Mouse (Mus musculus) liver, embryonic 12.5 days (tissue): ENCODE measurements around the gene Sass6. TPM values are rescaled to one million over a fixed set of nuclear protein-coding genes. Genes with fewer than 3 reads are reported as not detected.
"Not testable (repeated sequence)": the region's sequence is repeated elsewhere in the genome, so short reads cannot be mapped to it uniquely, and the experiment has no call there.

ENCODE experiments used
- ATAC-seq: fragments of 200-750 bp; cut with Nextera tagmentation; 2 replicates; pipeline ENCODE4 v1.8.0; 2017; ENCODE audit warnings: moderate number of reproducible peaks, mild to moderate bottlenecking, moderate library complexity
- H3K27ac ChIP-seq: fragments of 300-500 bp; sonication (generic); 2 replicates; pipeline ENCODE4 v1.5.1; 2016; ENCODE audit warnings: mild to moderate bottlenecking
- H3K27me3 ChIP-seq: fragments of 300-500 bp; sonication (generic); replicated peaks from 2 replicates; pipeline ENCODE4 v1.6.1; 2016; ENCODE audit warnings: mild to moderate bottlenecking, moderate library complexity
- H3K36me3 ChIP-seq: fragments of 300-500 bp; sonication (generic); 2 replicates; pipeline ENCODE4 v1.6.1; 2016; ENCODE audit warnings: mild to moderate bottlenecking, moderate library complexity
- H3K4me1 ChIP-seq: fragments of 300-500 bp; sonication (generic); 2 replicates; pipeline ENCODE4 v1.6.1; 2016
- H3K4me2 ChIP-seq: fragments of 300-500 bp; sonication (generic); 2 replicates; pipeline ENCODE4 v1.6.1; 2016; ENCODE audit warnings: mild to moderate bottlenecking, moderate library complexity
- H3K4me3 ChIP-seq: fragments of 300-500 bp; sonication (generic); 2 replicates; pipeline ENCODE4 v1.5.1; 2016; ENCODE audit warnings: mild to moderate bottlenecking, moderate library complexity
- H3K9ac ChIP-seq: fragments of 300-500 bp; sonication (generic); 2 replicates; pipeline ENCODE4 v1.6.1; 2016; ENCODE audit warnings: mild to moderate bottlenecking, moderate library complexity
- H3K9me3 ChIP-seq: fragments of 300-500 bp; sonication (generic); replicated peaks from 2 replicates; pipeline ENCODE4 v1.6.1; 2016; ENCODE audit warnings: mild to moderate bottlenecking, moderate library complexity
- WGBS: fragments of 180-500 bp; shearing (Covaris S2); methylation state at CpG from one replicate; pipeline ENCODE4 v1.1.7; 2016; ENCODE audit not compliant: insufficient replicate concordance; 5-methylcytosine and 5-hydroxymethylcytosine counted together
- polyA plus RNA-seq: library from polyadenylated mRNA; unstranded; fragments of >200 nt; fragmentation: Nextera tagmentation; extraction: Ambion mirVana; gene quantifications from 2 replicates; pipeline ENCODE4 v1.2.1, GENCODE M21; 2016

Sass6 gene
- polyA plus RNA-seq, 1 experiment from 2014 or later: 26.3 TPM

DNA sequence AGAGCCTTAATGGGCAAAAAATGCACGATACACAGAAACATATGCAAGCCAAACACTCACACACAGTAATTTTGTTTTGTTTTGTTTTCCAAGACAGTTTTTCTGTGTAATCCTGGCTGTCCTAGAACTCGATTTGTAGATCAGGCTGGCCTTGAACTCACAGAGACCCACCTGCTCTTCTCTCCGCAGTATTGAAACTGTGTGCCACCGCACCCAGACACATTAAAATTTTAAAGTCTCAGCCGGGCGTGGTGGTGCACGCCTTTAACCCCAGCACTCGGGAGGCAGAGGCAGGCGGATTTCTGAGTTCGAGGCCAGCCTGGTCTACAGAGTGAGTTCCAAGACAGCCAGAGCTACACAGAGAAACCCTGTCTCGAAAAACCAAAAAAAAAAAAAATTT is 59.3 kb downstream of the Sass6 start:
- H3K4me1 ChIP-seq: peaks cover 71% of the 10 kb centered on the region
- not testable (repeated sequence) for H3K9ac ChIP-seq, H3K9me3 ChIP-seq

DNA sequence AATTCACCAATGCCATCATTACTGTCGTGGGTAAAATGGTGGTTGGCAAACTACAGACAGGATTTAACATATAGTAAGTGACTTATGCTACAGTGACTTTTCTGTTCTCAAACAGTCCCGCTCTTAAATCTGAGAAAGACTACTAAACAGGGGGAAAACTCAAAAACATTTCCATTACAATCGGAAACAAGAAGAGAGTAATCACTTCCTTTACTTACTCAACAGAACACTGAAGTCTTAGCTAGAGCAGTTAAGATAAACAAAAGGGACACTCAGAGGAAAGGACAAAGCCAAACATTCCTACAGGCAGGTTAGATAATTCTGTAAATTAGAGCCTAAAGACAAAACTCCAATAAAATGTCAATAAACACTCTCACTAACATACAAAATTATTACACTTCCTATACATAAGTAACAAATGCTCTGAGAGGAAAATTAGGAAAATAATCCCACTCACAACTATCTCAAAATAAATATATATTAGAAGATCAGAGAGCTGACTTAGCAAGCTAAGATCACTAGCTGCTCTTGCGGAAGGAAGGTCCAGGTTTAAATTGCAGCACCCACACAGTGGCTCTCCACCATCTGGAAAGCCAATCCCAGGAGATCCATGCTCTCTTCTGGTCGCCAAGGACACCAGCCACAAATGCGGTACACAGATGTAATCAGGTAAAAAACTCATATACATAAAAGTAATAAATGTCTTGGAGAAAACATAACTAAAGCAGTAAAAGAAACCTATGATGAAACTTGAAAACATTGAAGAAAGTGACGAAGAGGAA is 61.6 kb downstream of the Sass6 start:
- 64% methylated on average over 7 of the region's 7 CpGs for WGBS
- ATAC-seq: no peak

More for the DNA sequence above, 59.3 kb downstream of the Sass6 start:
- H3K4me3 ChIP-seq, ATAC-seq, H3K27me3 ChIP-seq, H3K4me2 ChIP-seq, H3K27ac ChIP-seq: not testable (repeated sequence)
- peaks cover 14% of the 10 kb centered on the region for H3K36me3 ChIP-seq
- 78% methylated on average over 11 of the region's 11 CpGs for WGBS

DNA sequence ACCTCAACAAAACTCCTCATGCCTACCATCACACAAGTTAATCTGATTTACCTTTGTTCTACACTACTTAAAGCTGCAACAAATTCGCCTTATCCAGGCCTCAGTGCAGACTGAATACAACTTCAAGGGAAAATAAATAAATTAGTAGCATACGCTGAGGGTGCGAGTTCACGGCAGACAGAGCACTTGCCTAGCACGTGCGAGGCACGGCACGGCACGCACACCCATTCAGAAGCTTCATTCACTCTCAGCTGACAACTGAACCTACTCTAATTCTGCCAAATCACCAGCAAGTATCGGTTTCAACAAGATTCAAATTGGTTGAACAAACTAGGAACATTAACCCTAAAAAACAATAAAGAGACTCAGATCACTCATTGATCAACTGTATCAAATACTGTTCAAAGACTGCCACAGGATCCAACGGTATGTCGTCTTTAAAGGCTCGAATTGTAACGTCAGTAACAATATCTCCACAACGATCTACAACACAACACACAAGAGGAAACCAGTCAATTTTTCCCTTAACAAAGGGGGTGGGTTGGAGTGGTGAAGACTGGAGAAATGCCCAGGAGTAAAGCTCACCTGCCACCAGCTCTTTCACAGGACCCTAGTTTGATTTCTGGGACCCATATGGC is 64.3 kb downstream of the Sass6 start:
- peak overlapping the region; percentile 84 for H3K4me2 ChIP-seq
- no peaks in the 10 kb centered on the region for H3K9me3 ChIP-seq
- H3K36me3 ChIP-seq: no peaks in the 10 kb centered on the region
- 69% methylated on average over 15 of the region's 15 CpGs for WGBS
- H3K4me1 ChIP-seq: peaks cover 73% of the 10 kb centered on the region
- H3K4me3 ChIP-seq: no peak overlapping the region
- no peak for ATAC-seq
- no peaks in the 10 kb centered on the region for H3K27me3 ChIP-seq
- no peak overlapping the region for H3K27ac ChIP-seq
- 0 out of 2 replicates have a peak overlapping the region, but pooled peaks have one; percentile 5 for H3K9ac ChIP-seq

More for the DNA sequence above, 61.6 kb downstream of the Sass6 start:
- Histone ChIP-seq H3K27me3 (no peaks in the 10 kb centered on the region), H3K36me3 (no peaks in the 10 kb centered on the region), H3K27ac (no peak overlapping the region), H3K4me1 (peaks cover 79% of the 10 kb centered on the region), H3K9ac (no peak overlapping the region), H3K4me2 (no peak overlapping the region), H3K9me3 (no peaks in the 10 kb centered on the region), H3K4me3 (no peak overlapping the region)

DNA sequence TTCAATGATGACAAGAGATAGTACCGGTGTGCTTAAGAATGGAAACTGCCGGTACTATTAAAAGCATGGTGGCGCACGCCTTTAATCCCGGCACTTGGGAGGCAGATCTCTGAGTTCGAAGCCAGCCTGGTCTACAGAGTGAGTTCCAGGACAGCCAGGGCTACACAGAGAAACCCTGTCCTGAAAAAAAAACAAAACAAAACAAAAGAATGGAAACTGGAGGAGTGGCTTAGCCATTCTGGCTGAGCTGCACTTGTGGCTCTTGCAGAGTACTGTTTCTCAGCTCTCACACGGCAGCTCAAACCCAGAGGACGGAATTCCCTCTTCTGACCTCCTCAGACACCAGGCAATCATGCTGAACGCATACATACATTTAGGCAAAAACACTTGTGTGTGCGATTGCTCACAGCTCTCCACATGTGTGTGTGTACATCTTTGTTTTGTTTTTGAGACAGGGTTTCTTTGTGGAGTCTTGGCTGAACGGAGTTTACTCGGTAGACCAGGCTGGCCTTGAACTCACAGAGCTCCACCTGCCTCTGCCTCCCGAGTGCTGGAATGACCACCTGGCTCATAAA is 65.2 kb downstream of the Sass6 start:
- Histone ChIP-seq H3K4me3 (0 out of 2 replicates have a peak overlapping the region, but pooled peaks have one; percentile 99), H3K27me3 (no peaks in the 10 kb centered on the region), H3K9ac (no peak overlapping the region), H3K27ac (no peak overlapping the region), H3K9me3 (no peaks in the 10 kb centered on the region), H3K4me1 (peaks cover 68% of the 10 kb centered on the region), H3K4me2 (peak overlapping the region; percentile 84), H3K36me3 (no peaks in the 10 kb centered on the region)
- ATAC-seq: no peak
- 69% methylated on average over 13 of the region's 13 CpGs for WGBS

DNA sequence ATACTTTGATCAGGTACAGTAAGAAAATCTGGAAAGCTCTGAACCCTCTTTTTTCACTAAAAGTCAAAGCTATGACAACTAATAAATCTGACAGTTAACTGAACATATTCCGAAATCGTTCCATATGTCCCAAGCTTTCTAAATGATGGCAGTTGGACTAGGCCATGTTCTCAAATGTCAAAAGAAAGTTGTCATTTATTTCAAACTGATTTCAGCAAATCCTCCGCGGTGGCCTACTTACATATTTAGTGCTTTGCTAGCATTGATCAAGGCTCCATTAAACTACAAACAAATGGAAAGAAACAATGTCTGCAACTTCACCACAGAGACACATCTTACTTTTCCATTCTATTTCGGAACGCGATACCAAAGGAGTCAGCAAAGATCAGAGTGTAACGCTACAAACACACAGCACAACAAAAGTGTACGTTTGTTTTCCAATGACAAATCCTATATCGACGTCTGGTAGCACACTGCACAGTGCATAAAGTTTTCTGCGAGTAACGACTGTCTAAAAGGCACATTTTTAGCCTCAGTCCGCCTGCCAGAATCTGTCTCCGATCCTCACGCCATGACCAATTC is 66.6 kb downstream of the Sass6 start:
- peak overlapping the region; percentile 98 for H3K9ac ChIP-seq
- H3K4me1 ChIP-seq: peaks cover 59% of the 10 kb centered on the region
- H3K36me3 ChIP-seq: no peaks in the 10 kb centered on the region
- peak overlapping the region; percentile 99 for H3K4me3 ChIP-seq
- H3K9me3 ChIP-seq: no peaks in the 10 kb centered on the region
- H3K27me3 ChIP-seq: no peaks in the 10 kb centered on the region
- H3K4me2 ChIP-seq: peak overlapping the region; percentile 84
- ATAC-seq: no peak
- WGBS: 6% methylated on average over 16 of the region's 16 CpGs
- H3K27ac ChIP-seq: peak overlapping the region; percentile 94

DNA sequence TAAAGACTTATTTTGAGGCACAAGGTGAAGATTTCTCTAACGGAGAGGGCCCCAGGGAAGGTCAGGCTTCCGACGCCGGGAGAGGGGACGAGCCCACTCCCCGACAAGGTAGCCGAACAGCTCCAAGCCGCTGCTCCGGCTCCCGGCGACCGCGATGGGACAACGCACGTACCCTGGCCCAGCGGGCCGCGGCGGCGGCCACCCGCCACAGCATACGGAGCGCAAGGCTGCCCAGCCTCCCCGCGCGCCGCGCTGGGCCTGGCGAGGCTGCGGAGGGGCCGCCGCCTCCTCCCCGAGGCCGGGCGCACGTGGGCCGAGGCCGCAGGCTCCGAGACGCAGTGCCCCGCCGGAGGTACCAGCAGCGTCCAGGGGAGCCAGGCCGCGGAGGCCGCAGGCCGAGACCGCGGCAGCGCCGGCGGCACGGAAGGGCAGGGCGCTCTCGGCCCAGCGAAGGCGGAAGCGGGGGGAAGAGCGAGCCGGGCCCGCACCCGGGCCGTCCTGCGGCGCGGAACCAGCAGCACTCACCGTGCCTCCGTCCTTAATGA is 67.2 kb downstream of the Sass6 start:
- peak; percentile 81 for ATAC-seq
- peak overlapping the region; percentile 99 for H3K4me3 ChIP-seq
- H3K27me3 ChIP-seq: no peaks in the 10 kb centered on the region
- no peaks in the 10 kb centered on the region for H3K9me3 ChIP-seq
- H3K36me3 ChIP-seq: no peaks in the 10 kb centered on the region
- H3K4me2 ChIP-seq: peak overlapping the region; percentile 84
- peak overlapping the region; percentile 94 for H3K27ac ChIP-seq
- H3K9ac ChIP-seq: peak overlapping the region; percentile 98
- peaks cover 55% of the 10 kb centered on the region for H3K4me1 ChIP-seq
- WGBS: under 1% methylated on average over 67 of the region's 68 CpGs

DNA sequence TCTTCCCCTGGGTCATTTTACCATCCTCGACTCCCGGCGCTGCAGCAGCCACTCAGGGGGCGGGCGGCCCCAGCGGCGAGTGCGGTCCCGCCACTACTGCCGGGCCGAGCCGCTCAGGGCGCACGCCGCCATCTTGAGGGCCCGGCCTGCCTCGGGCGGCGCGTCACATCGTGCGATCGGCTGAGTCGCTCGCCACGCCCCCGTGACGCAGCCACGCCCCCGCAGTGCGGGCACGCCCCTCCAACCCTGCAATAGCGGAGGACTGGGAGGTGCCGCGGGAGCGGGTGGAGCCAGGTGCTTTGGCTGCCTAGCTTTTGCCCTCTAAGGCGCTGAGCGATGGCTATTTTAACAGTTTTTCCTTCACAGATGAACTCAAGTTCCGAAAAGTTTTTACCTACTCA is 67.7 kb downstream of the Sass6 start, which contains the start of gene Mfsd14a:
Gene Mfsd14a (minus strand): TSS at position 215 of the 401 bp plus-strand sequence.
- ATAC-seq: peak; percentile 97
- Histone ChIP-seq H3K36me3 (peaks cover 5% of the 10 kb centered on the region), H3K4me3 (peak within 1 kb of the TSS; percentile 99), H3K27ac (peak within 1 kb of the TSS; percentile 94), H3K9me3 (no peaks in the 10 kb centered on the region), H3K4me1 (peaks cover 49% of the 10 kb centered on the region), H3K9ac (peak within 1 kb of the TSS; percentile 98), H3K4me2 (peak within 1 kb of the TSS; percentile 84), H3K27me3 (no peaks in the 10 kb centered on the region)
- WGBS: 1% methylated on average over 39 of the region's 39 CpGs

DNA sequence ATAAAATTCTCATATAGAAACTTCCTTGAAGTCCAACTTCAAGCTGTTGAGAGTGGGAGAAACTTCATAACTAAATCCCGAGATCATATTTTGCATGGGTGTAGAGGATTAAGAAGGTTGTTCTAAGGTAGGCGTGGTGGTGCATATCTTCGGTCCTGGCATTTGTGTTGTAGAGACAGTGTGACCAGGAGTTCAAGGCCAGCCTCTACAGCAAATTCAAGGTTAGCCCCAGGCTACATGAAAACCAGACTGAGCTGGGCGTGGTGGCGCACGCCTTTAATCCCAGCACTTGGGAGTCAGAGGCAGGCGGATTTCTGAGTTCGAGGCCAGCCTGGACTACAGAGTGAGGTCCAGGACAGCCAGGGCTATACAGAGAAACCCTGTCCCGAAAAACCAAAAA is 69.5 kb downstream of the Sass6 start:
- H3K9me3 ChIP-seq, ATAC-seq, H3K27ac ChIP-seq, H3K27me3 ChIP-seq, H3K9ac ChIP-seq, H3K4me2 ChIP-seq, H3K4me3 ChIP-seq: not testable (repeated sequence)
- Histone ChIP-seq H3K36me3 (peaks cover 17% of the 10 kb centered on the region), H3K4me1 (peaks cover 34% of the 10 kb centered on the region)
- WGBS: 82% methylated on average over 9 of the region's 9 CpGs

Other genes with a start within 250 kb of the Sass6 start
- 4.2 and 5.1 TPM in 2 replicates for gene Cdc14a, start 170.9 kb upstream of the Sass6 start, polyA plus RNA-seq
- gene Rtca, start 86.8 kb upstream of the Sass6 start, polyA plus RNA-seq: 46.5 and 47.7 TPM in 2 replicates
- 11.1 and 11.5 TPM in 2 replicates for gene Dbt, start 81.9 kb upstream of the Sass6 start, polyA plus RNA-seq
- 2.6 and 3.8 TPM in 2 replicates for gene Lrrc39, start 32.0 kb upstream of the Sass6 start, polyA plus RNA-seq
- gene Trmt13, start 19.6 kb downstream of the Sass6 start, polyA plus RNA-seq: 13.1 and 13.6 TPM in 2 replicates
- gene Mfsd14a, start 67.7 kb downstream of the Sass6 start, polyA plus RNA-seq: 49.6 and 53.1 TPM in 2 replicates
- gene Gm43191, start 86.3 kb downstream of the Sass6 start, polyA plus RNA-seq: not detected in 2 replicates
- gene Slc35a3, start 117.8 kb downstream of the Sass6 start, polyA plus RNA-seq: 12.0 and 13.8 TPM in 2 replicates
- gene Agl, start 213.2 kb downstream of the Sass6 start, polyA plus RNA-seq: 7.1 and 7.4 TPM in 2 replicates